Mouse (Mus musculus) kidney, postnatal 25 days (tissue): ENCODE measurements around the gene Bckdk.

Source experiments
- DNase-seq, 2 experiments: peaks; one replicate each; pipeline ENCODE4 v3.0.0; 2021; ENCODE audit warnings: mixed read lengths in 2 of 2

Gene Bckdk

GRCm38 (mm10) chr7:127896384-127896783, 7.5 kb upstream of the Bckdk start:
- peak; percentile 71 to 79 for DNase-seq

- DNase-seq, result peak in 1 of 2 experiments; percentile 31
Observed at GRCm38 (mm10) chr7:127897542-127897941, 6.3 kb upstream of the Bckdk start.

- DNase-seq, result peak; percentile 27 to 55
Observed at GRCm38 (mm10) chr7:127898179-127898956, 5.5 kb upstream of the Bckdk start.

GRCm38 (mm10) chr7:127899997-127900396, 3.9 kb upstream of the Bckdk start:
- peak in 1 of 2 experiments; percentile 57 for DNase-seq

- DNase-seq, result no peak
Observed at GRCm38 (mm10) chr7:127901772-127902171, 2.1 kb upstream of the Bckdk start.

- no peak for DNase-seq
Observed at GRCm38 (mm10) chr7:127907939-127908338, 4.1 kb downstream of the Bckdk start.

GRCm38 (mm10) chr7:127908656-127909055, 4.8 kb downstream of the Bckdk start:
- peak in 1 of 2 experiments; percentile 67 for DNase-seq

GRCm38 (mm10) chr7:127912190-127912871, 8.4 kb downstream of the Bckdk start, which contains the start of gene Kat8:
Gene Kat8, plus strand, starts transcription at chr7:127912516.
- peak; percentile 94 to 96 for DNase-seq

GRCm38 (mm10) chr7:127912938-127913337, 9.1 kb downstream of the Bckdk start:
- DNase-seq, result no peak

- no peak for DNase-seq
Observed at GRCm38 (mm10) chr7:127915293-127915692, 11.4 kb downstream of the Bckdk start.

GRCm38 (mm10) chr7:127918203-127918602, 14.3 kb downstream of the Bckdk start:
- DNase-seq, result peak; percentile 78 to 86

- DNase-seq, result peak; percentile 56 to 64
Observed at GRCm38 (mm10) chr7:127919290-127919689, 15.4 kb downstream of the Bckdk start.

GRCm38 (mm10) chr7:127921516-127921915, 17.6 kb downstream of the Bckdk start:
- peak; percentile 66 to 73 for DNase-seq

- DNase-seq, result no peak
Observed at GRCm38 (mm10) chr7:127922451-127923275, 18.8 kb downstream of the Bckdk start.

GRCm38 (mm10) chr7:127923714-127924113, 19.8 kb downstream of the Bckdk start:
- DNase-seq, result peak; percentile 14 to 57

GRCm38 (mm10) chr7:127925252-127925651, 21.4 kb downstream of the Bckdk start:
- DNase-seq, result peak; percentile 92 to 96

GRCm38 (mm10) chr7:127926066-127926465, 22.2 kb downstream of the Bckdk start:
- DNase-seq, result peak; percentile 77 to 92

GRCm38 (mm10) chr7:127926846-127927245, 23.0 kb downstream of the Bckdk start:
- peak; percentile 84 to 93 for DNase-seq

GRCm38 (mm10) chr7:127927726-127928125, 23.8 kb downstream of the Bckdk start:
- DNase-seq, result peak; percentile 44 to 75

- peak; percentile 52 to 81 for DNase-seq
Observed at GRCm38 (mm10) chr7:127928596-127928995, 24.7 kb downstream of the Bckdk start.

- peak; percentile 94 to 96 for DNase-seq
Observed at GRCm38 (mm10) chr7:127929923-127930322, 26.0 kb downstream of the Bckdk start, which contains the start of gene Prss8. Gene Prss8, minus strand, starts transcription at chr7:127930104.

GRCm38 (mm10) chr7:127930636-127931035, 26.8 kb downstream of the Bckdk start:
- peak in 1 of 2 experiments; percentile 34 for DNase-seq
